Mouse (Mus musculus) heart, embryonic 15.5 days (tissue): ENCODE data around the gene Spsb1. TPM values are rescaled to one million over a fixed set of nuclear protein-coding genes. Genes with fewer than 3 reads are reported as not detected.

Source experiments
- ATAC-seq: fragments of 200-750 bp; cut with Nextera tagmentation; replicated peaks from 2 replicates; pipeline ENCODE4 v1.8.0; 2017; ENCODE audit warnings: low read depth, moderate TSS enrichment; ENCODE audit not compliant: insufficient number of reproducible peaks, insufficient read depth, low FRiP score
- H3K27ac ChIP-seq: fragments of 300-500 bp; sonication (generic); 2 replicates; pipeline ENCODE4 v1.5.1; 2015; ENCODE audit warnings: mild to moderate bottlenecking, inconsistent platforms
- H3K27me3 ChIP-seq: fragments of 300-500 bp; sonication (generic); 2 replicates; pipeline ENCODE4 v1.6.1; 2015; ENCODE audit warnings: inconsistent platforms
- H3K36me3 ChIP-seq: fragments of 300-500 bp; sonication (generic); 2 replicates; pipeline ENCODE4 v1.6.1; 2015; ENCODE audit warnings: mild to moderate bottlenecking, inconsistent platforms
- H3K4me1 ChIP-seq: fragments of 300-500 bp; sonication (generic); replicated peaks from 2 replicates; pipeline ENCODE4 v1.6.1; 2015; ENCODE audit warnings: inconsistent platforms
- H3K4me2 ChIP-seq: fragments of 300-500 bp; sonication (generic); 2 replicates; pipeline ENCODE4 v1.6.1; 2015; ENCODE audit warnings: inconsistent platforms, mild to moderate bottlenecking, moderate library complexity
- H3K4me3 ChIP-seq: fragments of 300-500 bp; sonication (generic); 2 replicates; pipeline ENCODE4 v1.5.1; 2015; ENCODE audit warnings: mild to moderate bottlenecking, inconsistent platforms
- H3K9ac ChIP-seq: fragments of 300-500 bp; sonication (generic); 2 replicates; pipeline ENCODE4 v1.6.1; 2015; ENCODE audit warnings: mild to moderate bottlenecking, inconsistent platforms
- H3K9me3 ChIP-seq: fragments of 300-500 bp; sonication (generic); replicated peaks from 2 replicates; pipeline ENCODE4 v1.6.1; 2016; ENCODE audit warnings: inconsistent platforms
- WGBS: fragments of 180-500 bp; shearing (Covaris S2); methylation state at CpG from one replicate; pipeline ENCODE4 v1.1.7; 2015; ENCODE audit warnings: mixed read lengths; 5-methylcytosine and 5-hydroxymethylcytosine counted together
- polyA plus RNA-seq: library from polyadenylated mRNA; unstranded; fragments of >200 nt; fragmentation: Nextera tagmentation; extraction: Ambion mirVana; gene quantifications from 2 replicates; pipeline ENCODE4 v1.2.1, GENCODE M21; 2015

Spsb1 gene
- polyA plus RNA-seq = 10.2 and 12.5 TPM in 2 replicates

DNA sequence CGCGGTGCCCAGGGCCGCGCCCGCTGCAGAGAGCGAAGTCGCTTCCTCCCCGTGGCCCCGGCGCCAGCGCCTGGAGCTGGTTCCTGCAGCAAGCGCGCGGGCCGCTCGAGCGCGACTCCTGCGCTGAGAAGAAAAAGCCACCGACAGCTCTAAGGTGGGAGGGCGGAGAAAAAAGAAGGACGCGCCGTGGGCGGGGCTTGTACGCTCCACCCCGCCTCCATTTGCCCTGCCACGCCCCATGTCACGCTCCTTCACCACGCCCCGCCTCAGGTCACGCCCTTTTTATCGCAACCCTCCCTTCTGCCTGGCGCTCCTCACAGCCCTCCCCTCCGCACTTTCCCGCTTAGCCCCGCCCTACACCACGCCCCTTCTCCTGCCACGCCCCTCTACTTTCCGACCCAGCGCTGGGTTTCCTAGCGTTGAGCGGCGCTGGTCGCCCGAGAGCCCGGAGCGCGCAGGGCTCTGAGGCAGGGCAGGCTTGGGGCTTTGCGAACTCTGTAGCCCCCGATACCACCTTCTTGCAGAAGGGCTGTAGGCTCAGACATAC is at the start of gene Spsb1:
TSS of gene Spsb1 (minus strand) at position 151 of the 547 bp plus-strand sequence.
- ATAC-seq = peak; percentile 94
- Histone ChIP-seq H3K36me3 (no peaks in the 10 kb centered on the region), H3K4me1 (peaks cover 34% of the 10 kb centered on the region), H3K9ac (peak within 1 kb of the TSS; percentile 79), H3K27ac (peak within 1 kb of the TSS; percentile 78), H3K4me3 (peak within 1 kb of the TSS; percentile 72), H3K27me3 (peaks cover 20% of the 10 kb centered on the region), H3K4me2 (peak within 1 kb of the TSS; percentile 97), H3K9me3 (no peaks in the 10 kb centered on the region)
- WGBS = under 1% methylated on average over 51 of the region's 51 CpGs

DNA sequence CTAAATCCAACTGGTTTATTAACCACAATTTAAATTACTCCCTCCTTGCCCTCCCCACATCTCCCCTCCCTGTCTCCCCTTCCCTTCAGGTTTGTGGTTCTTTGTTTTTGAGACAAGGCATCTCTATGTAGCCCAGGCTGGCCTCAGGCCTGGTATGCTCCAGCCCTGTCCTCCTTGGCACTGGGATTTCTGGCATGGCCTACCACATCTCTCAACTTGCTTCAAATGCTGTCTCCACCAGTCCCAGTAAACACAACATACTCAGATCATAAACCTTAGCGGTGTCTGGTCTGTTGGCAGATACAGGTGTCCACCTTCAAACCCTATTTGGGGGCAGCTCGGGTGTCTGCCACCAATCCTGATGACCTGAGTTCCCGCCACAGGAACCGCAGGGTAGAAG is 48.8 kb upstream of the Spsb1 start:
- H3K27ac ChIP-seq = peak overlapping the region; percentile 46
- peaks cover 84% of the 10 kb centered on the region for H3K4me1 ChIP-seq

DNA sequence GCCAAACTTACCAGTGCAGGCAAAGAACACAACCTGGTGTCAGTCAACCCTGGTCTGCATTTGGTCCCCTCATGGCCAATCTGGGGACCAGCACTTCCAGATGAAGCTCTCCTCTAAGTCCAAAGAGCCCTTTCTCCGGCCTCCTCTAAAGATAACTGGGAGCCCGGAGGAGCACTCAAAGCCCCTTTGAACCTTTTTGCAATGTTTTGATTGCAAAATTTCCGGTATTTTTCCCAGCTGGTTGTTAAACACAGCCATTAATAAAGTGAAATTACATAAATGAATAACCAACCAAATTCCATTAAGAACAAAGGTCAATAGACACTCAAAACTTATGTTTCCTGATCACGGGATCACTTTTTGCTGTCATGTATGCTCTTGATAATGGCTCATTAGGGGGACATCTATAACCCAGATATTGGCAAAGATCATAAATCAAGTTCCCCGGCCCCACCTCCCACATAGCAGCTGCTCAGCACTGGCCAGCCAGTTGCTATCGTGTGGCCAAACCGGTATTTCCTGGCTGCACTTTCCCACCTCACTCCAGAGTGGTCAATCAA is 48.3 kb upstream of the Spsb1 start:
- Histone ChIP-seq H3K9me3 (no peaks in the 10 kb centered on the region), H3K36me3 (no peaks in the 10 kb centered on the region), H3K4me2 (no peak overlapping the region), H3K27ac (peak overlapping the region; percentile 46), H3K4me3 (no peak overlapping the region), H3K9ac (no peak overlapping the region), H3K4me1 (peaks cover 88% of the 10 kb centered on the region), H3K27me3 (no peaks in the 10 kb centered on the region)
- ATAC-seq = no peak
- 48% methylated on average over 7 of the region's 7 CpGs for WGBS

More for the DNA sequence above, 48.8 kb upstream of the Spsb1 start:
- Histone ChIP-seq H3K9ac (no peak overlapping the region), H3K27me3 (no peaks in the 10 kb centered on the region), H3K36me3 (no peaks in the 10 kb centered on the region), H3K4me2 (no peak overlapping the region), H3K4me3 (no peak overlapping the region), H3K9me3 (no peaks in the 10 kb centered on the region)
- 74% methylated on average over 4 of the region's 4 CpGs for WGBS
- ATAC-seq = no peak

DNA sequence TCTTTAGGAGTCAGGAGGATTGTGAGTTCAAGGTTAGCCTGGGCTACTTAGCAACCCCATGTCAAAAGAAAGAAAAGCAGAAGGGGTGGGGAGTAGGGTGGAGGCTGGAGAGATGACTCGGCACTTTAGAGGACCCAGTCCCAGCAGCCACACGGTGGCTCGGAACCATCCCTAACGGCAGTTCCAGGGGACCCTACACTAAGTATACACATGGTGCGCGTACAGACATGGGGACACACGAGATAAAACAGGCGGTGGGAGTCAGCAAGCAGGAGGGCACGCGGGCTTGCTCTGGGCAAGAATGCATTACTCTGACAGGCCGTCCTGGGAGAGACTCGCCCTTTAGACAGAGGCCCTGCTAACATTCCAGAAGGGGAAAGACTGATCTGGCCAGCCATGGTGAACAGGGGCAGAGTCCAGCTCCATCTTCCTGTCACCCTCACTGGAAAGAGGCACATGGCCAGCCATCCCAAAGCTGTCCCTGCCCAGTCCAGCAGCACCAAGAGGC is 47.2 kb upstream of the Spsb1 start:
- Histone ChIP-seq H3K9me3 (no peaks in the 10 kb centered on the region), H3K36me3 (no peaks in the 10 kb centered on the region), H3K9ac (no peak overlapping the region), H3K27ac (peak overlapping the region; percentile 46), H3K4me1 (peaks cover 79% of the 10 kb centered on the region), H3K27me3 (no peaks in the 10 kb centered on the region), H3K4me2 (peak overlapping the region; percentile 10; the same call in 1 of the 2 replicates), H3K4me3 (no peak overlapping the region)
- ATAC-seq = no peak
- WGBS = 29% methylated on average over 12 of the region's 12 CpGs

DNA sequence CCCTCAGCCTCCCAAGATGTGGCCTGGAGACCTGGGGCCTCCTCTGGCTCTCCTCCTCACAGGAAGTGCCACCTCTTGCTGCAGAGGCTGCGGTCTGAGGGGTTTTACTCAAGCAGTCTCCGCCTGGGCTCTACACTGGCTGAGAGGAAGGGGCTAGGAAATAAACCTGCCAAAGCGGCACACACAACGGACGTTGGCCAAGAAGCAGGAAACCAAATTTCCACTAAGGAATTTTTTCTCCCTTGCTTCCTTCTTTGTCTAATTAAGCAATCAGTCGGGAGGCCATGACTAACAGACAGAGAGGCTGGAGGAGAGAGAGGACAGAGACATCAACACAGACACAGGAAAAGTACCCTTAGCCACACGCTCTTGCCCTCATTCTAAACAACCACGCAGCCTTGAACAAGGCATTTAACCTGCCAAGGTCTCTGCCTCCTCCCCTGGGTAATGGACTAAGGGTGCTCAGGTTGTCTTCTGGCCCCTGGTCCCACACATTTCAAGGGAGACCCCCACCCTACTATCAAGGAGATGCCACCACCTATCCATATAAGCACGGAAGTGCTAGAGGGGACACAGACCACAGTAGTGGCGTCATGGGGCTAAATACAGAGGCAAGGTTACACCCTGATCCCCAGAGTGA is 46.5 kb upstream of the Spsb1 start:
- H3K36me3 ChIP-seq = no peaks in the 10 kb centered on the region
- no peaks in the 10 kb centered on the region for H3K27me3 ChIP-seq
- H3K4me1 ChIP-seq = peaks cover 78% of the 10 kb centered on the region
- 54% methylated on average over 10 of the region's 10 CpGs for WGBS
- no peak for ATAC-seq
- H3K9me3 ChIP-seq = no peaks in the 10 kb centered on the region
- peak overlapping the region; percentile 46 for H3K27ac ChIP-seq
- H3K4me3 ChIP-seq = no peak overlapping the region
- 0 out of 2 replicates have a peak overlapping the region, but pooled peaks have one; percentile 18 for H3K9ac ChIP-seq
- H3K4me2 ChIP-seq = no peak overlapping the region

DNA sequence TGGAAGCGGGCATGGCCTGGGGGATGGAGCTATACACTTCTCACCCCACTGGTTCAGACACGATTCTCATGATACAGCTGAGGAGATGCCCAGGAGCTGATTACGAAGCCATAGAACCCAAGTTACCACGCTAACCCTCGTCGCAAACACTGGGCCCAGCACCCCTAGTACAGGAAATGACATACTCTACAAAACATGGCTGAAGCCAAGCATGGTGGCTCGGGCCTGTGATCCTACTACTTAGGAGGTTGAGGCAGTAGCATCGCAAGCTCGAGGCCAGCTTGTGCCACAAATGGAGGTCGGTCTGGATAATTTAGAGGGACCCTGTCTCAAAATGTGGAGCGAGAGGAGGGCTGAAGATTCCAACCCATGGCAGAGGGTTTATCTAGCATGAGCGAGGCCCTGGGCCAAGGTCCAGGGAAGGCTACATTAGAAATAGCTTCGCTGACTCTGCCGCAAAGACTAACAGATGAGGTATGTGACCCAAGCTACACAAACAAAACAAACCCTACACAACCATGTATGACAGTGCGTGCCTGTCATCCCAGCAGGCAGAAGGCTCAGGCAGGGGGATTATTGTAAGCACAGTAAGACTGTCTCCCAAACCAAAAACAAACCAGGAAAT is 45.2 kb upstream of the Spsb1 start:
- Histone ChIP-seq H3K27ac (0 out of 2 replicates have a peak overlapping the region, but pooled peaks have one; percentile 24), H3K4me3 (no peak overlapping the region), H3K4me1 (peaks cover 73% of the 10 kb centered on the region), H3K27me3 (no peaks in the 10 kb centered on the region), H3K9ac (no peak overlapping the region), H3K4me2 (no peak overlapping the region), H3K9me3 (no peaks in the 10 kb centered on the region), H3K36me3 (no peaks in the 10 kb centered on the region)
- ATAC-seq = no peak
- WGBS = 73% methylated on average over 15 of the region's 15 CpGs

DNA sequence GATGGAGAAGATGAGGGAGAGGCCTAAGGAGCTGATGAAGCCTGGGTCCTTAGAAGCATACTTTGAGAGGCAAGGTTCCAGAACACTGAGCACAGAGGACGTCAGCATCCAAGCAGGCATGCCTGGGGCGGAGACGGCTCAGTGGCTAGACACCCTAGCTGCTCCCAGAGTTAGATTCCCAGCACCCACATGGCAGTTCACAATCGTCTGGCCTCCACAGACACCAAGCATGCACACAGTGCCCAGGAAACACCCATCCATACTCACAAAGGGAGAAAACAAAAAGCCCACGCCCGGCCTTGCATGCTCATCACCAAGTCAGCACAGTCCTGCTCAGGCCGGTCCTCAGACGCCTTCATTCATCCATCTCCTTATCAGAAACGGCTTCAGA is 44.7 kb upstream of the Spsb1 start:
- no peaks in the 10 kb centered on the region for H3K27me3 ChIP-seq
- H3K9ac ChIP-seq = no peak overlapping the region
- no peaks in the 10 kb centered on the region for H3K9me3 ChIP-seq
- peaks cover 68% of the 10 kb centered on the region for H3K4me1 ChIP-seq
- H3K36me3 ChIP-seq = no peaks in the 10 kb centered on the region
- no peak overlapping the region for H3K27ac ChIP-seq
- ATAC-seq = no peak
- no peak overlapping the region for H3K4me3 ChIP-seq
- no peak overlapping the region for H3K4me2 ChIP-seq
- 77% methylated on average over 9 of the region's 9 CpGs for WGBS

DNA sequence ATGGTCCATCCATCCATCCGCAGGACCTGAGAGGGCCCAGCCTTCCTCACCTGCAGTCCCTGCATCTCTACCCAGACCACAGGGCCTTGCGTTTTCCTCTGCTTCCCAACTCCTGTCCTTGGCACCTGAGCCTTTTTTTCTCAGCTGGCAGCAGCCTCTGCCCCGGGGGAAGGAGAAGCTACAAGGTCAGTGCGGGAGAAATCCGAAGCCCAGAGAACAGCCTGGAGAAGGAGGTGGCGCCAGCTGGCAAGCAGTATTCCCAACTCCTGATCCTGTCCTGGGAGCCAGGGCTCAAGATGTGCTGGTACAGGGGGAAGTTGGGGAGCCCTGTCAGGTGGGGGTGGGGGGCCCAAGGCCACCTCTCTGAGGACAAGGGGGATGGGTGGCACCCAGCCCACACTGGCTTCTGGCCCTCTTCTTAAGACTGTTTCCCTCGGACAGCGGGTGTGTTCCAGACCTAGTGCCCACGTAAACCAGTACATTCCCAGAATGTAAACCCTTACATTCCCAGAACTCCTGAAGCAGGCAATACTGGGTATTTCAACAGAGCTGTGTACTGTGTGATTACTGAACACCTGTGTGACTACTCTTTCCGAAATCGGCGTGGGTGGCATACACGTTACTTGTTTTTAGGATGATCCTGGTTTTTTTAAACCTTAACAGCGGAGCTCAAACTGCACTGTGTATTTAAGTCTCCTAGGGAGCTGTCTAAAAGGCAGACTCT is 44.1 kb upstream of the Spsb1 start:
- 0 out of 2 replicates have a peak, but pooled peaks cover 3% of the 10 kb centered on the region for H3K36me3 ChIP-seq

DNA sequence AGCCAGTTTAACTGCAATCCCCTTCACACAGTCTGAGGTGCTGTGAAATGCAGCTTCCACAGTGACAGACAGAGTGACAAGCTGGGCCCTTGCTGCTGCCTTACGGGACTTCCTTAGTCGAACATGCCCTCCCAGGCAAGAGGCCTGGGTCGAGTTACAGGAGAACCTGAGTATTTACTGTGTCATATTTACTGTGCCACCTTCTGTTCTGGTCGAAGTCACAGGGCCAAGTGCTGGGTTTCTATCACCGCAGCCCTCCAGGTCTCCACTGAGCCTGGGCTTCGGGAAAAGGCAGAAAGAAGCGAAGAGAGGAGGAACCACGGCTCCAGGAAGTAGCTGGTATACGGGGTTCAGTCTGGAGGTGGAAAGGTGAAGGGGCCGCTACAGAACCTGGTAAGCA is 43.2 kb upstream of the Spsb1 start:
- Histone ChIP-seq H3K4me3 (no peak overlapping the region), H3K27me3 (no peaks in the 10 kb centered on the region), H3K27ac (no peak overlapping the region), H3K36me3 (0 out of 2 replicates have a peak, but pooled peaks cover 4% of the 10 kb centered on the region), H3K9ac (no peak overlapping the region), H3K4me1 (peaks cover 59% of the 10 kb centered on the region), H3K9me3 (no peaks in the 10 kb centered on the region), H3K4me2 (no peak overlapping the region)
- WGBS = 70% methylated on average over 10 of the region's 10 CpGs
- no peak for ATAC-seq

More for the DNA sequence above, 44.1 kb upstream of the Spsb1 start:
- no peak for ATAC-seq
- Histone ChIP-seq H3K4me2 (no peak overlapping the region), H3K9me3 (no peaks in the 10 kb centered on the region), H3K27me3 (no peaks in the 10 kb centered on the region), H3K4me1 (peaks cover 64% of the 10 kb centered on the region), H3K27ac (no peak overlapping the region), H3K4me3 (no peak overlapping the region), H3K9ac (peak overlapping the region; percentile 22; the same call in 1 of the 2 replicates)
- WGBS = 85% methylated on average over 14 of the region's 14 CpGs

DNA sequence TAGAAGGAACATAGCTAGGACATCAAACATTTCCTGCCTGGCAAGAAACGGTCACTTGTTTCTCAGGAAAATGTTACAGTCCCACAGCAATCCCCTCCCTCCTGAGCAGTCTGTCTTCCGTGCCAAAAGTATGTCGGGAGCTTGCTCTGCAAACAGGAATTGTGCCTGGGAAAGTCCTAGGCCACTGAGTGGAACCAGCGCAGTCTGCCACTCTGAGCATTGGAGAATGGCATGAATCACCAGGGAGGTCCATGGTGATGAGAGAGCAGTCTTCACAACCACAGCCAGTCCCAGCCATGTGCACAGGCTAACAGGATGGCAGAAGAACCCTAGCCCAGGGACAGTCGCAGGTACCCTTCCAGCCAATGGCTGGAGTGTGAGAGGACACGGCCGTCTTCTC is 41.6 kb upstream of the Spsb1 start:
- 63% methylated on average over 7 of the region's 7 CpGs for WGBS

More for the DNA sequence above, 41.6 kb upstream of the Spsb1 start:
- peak overlapping the region; percentile 24; the same call in 1 of the 2 replicates for H3K27ac ChIP-seq
- ATAC-seq = no peak
- H3K9ac ChIP-seq = no peak overlapping the region
- H3K4me2 ChIP-seq = no peak overlapping the region
- H3K4me3 ChIP-seq = no peak overlapping the region
- 0 out of 2 replicates have a peak, but pooled peaks cover 4% of the 10 kb centered on the region for H3K36me3 ChIP-seq
- no peaks in the 10 kb centered on the region for H3K27me3 ChIP-seq
- no peaks in the 10 kb centered on the region for H3K9me3 ChIP-seq
- peaks cover 43% of the 10 kb centered on the region for H3K4me1 ChIP-seq
